Mouse (Mus musculus): ENCODE measurements around the gene Zcwpw1.
"Not testable (repeated sequence)": the region's sequence is repeated elsewhere in the genome, so short reads cannot be mapped to it uniquely, and the experiment has no call there.

Gene Zcwpw1

DNA sequence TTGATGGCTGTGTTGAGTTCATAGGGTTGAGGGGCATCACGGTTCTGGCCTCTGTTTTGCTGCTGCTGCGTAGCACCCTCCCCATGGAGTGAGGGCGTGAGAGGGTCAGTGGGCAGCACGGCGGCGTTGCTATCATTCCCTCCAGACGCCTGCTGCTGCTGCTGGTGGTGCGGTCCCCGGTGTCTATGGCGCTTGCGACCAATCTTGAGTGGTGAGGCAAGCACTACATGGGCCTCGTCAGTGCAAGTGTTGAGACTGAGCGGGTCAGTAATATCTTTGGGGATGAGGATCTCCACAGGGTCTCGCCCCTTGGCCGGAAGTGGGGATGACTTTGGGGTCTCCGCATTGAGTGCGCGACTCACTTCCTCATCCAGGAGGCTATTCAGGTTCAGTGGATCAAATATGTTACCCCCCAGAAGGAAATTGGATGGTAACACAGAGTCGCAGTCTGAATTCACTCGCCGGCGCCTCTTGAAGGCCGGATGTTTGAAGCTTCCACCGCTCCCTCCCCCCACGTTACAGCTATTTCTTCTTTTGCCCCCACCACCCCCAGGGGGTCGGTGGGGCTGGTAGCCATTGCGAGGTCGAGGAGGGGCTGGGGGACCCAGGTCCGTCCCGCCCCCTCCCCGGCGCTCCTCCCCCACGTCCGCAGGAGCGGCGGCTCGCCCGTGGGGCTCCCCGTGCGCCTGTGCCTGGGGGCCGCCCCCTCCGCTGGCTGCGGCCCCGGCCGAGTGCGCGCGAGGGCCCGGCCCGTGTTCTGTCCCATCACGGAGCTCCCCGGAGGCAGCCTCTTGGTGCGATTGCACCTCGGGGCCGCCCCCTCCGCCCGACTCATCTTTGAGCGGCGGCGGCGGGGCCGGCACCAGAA is 2.2 kb upstream of the Zcwpw1 start:
- peak; percentile 71 for DNase-seq

GRCm38 (mm10) chr5:137786109-137786942 is 1.3 kb upstream of the Zcwpw1 start:
- peak; percentile 99 for DNase-seq

DNA sequence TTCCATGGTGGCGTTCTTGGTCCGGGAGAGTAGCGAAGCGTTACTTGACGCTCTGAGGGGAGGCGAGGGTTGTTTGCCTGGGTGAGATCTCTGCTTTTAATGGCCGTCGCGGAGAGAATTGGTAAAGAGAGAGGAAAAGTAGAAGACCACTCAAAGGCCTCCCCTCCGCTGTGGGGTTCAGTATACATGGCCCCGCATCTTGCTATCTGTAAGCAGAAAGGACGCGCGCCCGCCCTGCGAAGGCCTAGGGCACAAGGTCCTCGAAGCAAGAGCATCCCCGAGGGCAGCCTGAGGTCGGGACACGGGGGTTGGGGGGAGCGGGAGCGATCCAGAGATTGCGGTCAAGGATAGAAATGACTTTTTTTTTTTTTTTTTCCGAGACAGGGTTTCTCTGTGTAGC is 573 bp downstream of the Zcwpw1 start:
- DNase-seq, result no peak

DNA sequence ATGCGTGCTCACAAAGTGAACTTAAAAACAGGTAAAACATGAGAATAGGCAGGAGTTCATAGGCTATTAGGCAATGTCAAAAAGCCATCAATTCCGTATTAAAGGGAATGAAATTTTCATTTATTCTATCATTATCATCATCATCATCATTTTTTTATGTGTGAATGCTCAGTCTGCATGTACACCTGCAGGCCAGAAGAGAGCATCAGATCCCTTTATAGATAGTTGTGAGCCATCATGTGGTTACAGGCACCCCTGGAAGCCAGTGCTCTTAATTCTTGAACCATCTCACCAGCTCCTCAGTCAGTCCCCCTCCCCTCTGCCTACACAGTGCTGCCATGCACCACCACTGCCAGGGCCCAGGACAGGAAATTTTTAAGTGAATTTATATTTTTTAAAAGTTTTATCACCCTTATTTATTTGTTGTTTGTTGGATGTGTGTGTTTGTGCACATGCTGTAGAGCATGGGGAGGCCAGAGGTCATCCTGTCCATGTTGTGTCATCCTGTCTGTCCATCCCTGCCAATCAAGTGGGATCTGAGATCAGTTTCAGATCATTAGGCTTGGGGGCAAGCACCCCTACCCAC is 1.4 kb downstream of the Zcwpw1 start:
- DNase-seq, result no peak

DNA sequence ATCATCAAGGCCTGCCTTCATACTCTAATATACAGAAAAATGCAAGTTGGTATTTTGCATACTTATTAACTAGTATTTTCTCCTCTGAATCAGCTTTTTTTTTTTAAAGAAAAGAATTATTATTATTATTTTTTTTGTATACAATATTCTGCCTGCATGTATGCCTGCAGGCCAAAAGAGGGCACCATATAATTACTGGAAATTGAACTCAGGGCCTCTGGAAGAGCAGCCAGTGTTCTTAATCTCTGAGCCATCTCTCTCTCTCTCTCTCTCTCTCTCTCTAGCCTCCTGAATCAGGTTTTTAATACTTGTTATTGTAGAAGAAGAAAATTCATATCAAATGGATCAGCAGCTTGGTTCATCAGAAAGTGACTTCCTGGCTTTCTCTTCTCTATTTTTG is 4.0 kb downstream of the Zcwpw1 start:
- no peak for DNase-seq

GRCm38 (mm10) chr5:137796606-137797005 is 9.0 kb downstream of the Zcwpw1 start:
- no peak for DNase-seq

- no peak for DNase-seq
Measured at GRCm38 (mm10) chr5:137800917-137801316, 13.3 kb downstream of the Zcwpw1 start.

DNA sequence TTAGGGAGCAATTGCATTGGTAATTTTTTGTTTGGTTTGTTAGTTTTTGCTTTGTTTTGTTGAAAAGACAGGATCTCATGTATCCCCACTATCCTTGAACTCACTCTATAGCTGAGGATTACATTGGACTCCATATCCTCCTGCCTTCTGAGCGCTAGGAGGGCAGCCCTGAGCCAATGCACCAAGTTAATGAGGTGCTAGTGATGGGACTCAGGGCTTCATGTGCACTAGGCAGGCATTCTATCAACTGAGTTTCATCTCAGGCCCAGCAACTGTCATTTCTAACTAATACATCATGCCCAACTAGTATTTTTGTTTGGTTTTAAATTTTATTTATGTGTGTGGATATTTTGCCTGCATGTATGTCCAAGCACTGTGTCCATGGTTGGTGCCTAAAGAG is 18.6 kb downstream of the Zcwpw1 start:
- DNase-seq, result no peak

GRCm38 (mm10) chr5:137808316-137808715 is 20.7 kb downstream of the Zcwpw1 start:
- DNase-seq, result no peak

- DNase-seq, result no peak
Measured at GRCm38 (mm10) chr5:137817466-137818222, 30.0 kb downstream of the Zcwpw1 start.

DNA sequence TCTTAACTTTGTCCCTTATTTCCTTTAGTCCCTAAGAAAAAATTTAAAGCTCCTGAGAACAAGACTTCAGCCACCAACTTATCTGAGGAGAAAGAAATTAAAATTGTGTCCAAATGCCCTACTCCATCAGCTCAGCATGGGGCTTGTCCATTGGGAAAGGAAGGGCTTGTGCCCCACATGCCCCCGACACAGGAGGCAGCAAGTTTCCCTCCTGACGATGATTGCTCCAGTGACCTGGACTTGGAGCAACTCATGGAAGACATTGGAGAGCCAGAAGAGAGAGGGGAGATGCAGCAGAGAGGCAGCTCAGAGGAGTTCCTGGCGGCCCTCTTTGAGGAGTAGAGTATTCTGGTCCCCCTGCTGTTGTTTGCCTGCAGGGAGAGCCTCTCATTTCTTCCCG is 34.5 kb downstream of the Zcwpw1 start:
- no peak for DNase-seq

DNA sequence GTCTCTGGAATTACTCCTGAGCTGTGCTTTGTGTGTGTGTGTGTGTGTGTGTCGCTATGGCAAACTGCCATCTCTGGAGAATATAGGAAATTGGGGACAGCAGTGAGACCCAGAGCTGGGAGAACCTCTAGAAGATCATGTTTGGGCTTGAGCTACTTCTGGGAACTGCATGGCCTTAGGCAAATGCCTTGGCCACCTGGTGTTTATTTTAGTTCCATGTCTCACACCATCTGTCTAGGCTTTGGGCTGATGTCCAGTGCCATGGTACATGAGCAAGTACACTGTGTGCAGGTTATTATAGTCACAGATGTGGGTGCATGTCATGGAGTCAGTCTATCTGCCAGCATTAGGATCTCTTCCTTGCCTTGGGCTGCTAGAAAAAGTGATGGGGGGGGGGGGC is 35.0 kb downstream of the Zcwpw1 start:
- DNase-seq, result no peak

- DNase-seq, result no peak
Measured at GRCm38 (mm10) chr5:137823455-137824045, 36.0 kb downstream of the Zcwpw1 start.

DNA sequence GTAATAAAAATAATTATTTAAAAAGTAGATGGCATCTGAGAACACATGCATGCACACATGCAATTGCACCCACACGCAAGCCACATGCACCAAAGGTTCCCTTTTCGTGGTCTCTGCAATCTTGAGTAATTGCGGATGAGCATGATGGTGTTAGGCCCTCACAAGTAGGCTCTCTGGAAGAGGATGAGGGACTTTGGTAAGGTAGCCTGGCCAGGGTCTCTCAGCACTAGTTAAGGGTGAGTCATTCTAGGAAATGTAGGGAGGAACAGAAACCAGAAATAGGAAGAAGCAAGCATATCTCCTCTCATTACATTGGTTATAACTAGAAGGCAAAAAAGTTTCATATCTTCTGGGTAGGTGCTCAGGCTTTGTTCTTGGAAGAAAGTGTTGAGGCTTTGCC is 37.4 kb downstream of the Zcwpw1 start:
- no peak for DNase-seq

DNA sequence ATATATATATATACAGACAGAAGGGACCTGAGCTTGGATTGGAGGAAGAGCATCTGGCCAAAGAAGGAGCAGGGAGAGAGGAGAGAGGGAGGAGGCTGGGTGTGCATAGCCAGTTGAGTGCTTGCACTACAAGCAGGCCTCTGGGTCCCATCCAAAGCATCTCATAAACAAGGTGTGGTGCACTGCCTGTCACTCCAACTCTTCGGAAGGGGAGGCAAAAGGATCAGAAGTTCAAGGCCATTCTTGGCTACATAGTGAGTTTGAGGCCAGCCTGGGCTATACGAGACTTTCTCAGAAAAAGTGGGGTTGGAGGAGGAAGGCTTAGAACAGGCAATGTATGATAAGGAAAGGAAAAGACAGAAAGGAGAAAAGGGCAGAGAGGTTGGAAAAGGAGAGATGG is 38.4 kb downstream of the Zcwpw1 start:
- DNase-seq, result no peak

GRCm38 (mm10) chr5:137826421-137826820 is 38.8 kb downstream of the Zcwpw1 start:
- no peak for DNase-seq

DNA sequence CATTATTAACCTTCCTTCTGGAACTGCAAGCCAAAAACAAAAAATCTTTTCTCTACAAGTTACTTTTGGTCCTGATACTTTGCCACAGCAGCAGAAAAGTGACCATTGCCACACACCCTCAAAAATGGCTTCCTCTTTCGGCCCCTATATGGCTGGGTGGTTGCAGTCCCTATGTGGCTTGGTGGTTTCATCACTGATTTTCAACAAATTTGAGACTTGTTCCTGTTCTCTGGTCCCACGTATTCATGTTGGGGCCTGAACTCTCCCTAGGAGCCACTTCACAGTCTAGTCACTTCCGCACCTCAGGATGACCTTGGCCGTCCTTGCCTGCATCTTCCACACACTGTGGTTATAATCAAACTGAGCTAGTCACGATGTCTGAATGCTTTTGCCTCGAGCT is 41.1 kb downstream of the Zcwpw1 start:
- DNase-seq, result no peak

DNA sequence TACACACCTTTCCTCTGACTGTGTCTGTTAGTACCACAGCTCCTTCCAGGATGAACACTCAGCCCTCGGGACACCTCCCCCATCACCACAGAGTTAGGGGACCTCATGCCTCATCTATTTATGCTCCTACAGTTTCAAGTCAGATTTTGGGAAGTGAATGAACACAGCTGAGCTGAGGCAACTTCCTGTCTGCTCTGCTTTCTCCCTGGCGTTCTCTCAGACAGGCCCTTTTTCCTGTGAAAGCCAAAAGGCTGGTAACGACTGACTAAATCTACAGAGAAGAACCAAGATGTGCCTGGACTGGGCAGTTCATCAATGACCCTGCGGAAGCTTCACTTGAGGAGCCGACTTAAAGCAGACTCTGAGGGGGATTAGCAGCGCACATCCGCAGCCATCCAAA is 42.6 kb downstream of the Zcwpw1 start:
- no peak for DNase-seq

DNA sequence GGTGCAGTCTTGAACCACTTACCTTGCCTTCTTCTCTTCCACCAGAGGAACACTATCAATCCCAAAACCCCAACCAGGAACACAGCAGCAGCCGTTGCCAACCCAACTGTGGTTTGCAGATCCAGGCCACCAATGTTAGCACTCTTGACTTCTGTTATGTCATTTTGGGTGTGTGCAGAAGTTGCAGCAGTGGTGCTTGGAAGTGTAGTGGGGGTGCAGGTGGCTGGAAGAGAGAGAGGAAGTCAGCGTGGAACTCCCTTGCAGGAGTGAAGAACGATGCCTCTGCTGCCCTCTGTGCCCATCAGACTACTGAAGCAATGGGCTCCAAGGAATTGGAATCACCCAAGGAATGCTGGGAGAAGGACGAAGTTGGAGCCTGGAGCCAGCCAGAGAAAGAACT is 43.5 kb downstream of the Zcwpw1 start:
- DNase-seq, result no peak

DNA sequence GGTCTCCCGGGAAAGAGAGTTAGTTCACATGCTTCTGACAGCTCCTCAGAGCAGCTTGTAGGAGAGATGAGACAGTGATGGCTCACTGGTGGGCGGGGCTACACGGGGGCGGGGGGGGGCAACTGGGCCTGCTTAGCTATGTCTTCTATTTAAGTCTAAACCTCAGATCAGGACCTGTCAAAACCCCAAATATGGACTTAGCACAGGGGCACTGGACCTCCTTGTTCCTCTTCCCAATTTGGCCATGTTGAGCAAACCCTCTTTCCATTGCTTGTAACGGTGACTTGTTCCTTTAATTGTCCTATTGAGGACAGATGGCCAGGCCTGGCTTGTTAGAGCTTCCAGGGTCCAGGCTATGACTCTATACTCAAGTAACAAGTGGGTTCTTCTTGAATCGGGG is 43.9 kb downstream of the Zcwpw1 start:
- DNase-seq, result no peak

- no peak for DNase-seq
Measured at GRCm38 (mm10) chr5:137833500-137833899, 45.9 kb downstream of the Zcwpw1 start.

- DNase-seq, result not testable (repeated sequence)
Measured at GRCm38 (mm10) chr5:137835966-137836520, 48.4 kb downstream of the Zcwpw1 start, which contains the start of gene Pilra. Gene Pilra (minus strand): TSS chr5:137836281.
